In the genomic region with DNA sequence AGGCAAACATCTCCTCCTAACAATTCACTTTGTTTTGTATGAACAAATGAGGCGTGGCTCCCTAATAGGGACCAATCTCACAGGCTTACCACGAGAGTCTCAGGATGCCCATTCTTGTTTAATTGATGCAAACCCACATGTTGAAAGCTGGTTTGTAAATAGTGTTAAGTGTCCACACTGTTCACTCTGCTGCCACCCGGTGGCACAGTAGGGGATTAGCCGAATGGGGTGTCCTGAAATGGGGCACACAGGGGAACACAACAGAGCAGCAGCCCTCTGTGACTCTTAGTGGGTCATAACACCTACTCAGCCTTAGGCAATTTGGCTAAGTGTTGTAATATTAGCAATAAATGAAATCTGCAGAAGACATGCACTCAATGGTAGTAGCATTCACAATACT, we compare ENCODE assay signal across 8 mouse cellular contexts.
DNase-seq lines count a peak whose midpoint lies in the region; ATAC-seq and TF ChIP-seq lines count a peak whose summit lies in the region.

No protein-coding gene starts in this region.

- no peaks in the 10 kb centered on the region for H3K27me3 ChIP-seq in liver, postnatal 0 days (ENCODE audit: insufficient read depth, low read length)
- H3K27me3 ChIP-seq in forebrain, embryonic 15.5 days, result no peaks in the 10 kb centered on the region
- no peaks in the 10 kb centered on the region for H3K27me3 ChIP-seq in limb, embryonic 10.5 days (ENCODE audit: low read depth, poor library complexity, severe bottlenecking)
- H3K27me3 ChIP-seq in neural tube, embryonic 14.5 days (ENCODE audit: control insufficient read depth, insufficient read depth, low read length), result no peaks in the 10 kb centered on the region

- H3K9me3 ChIP-seq in liver, postnatal 0 days (ENCODE audit: low read length), result no peaks in the 10 kb centered on the region
- no peaks in the 10 kb centered on the region for H3K9me3 ChIP-seq in forebrain, embryonic 15.5 days
- H3K9me3 ChIP-seq in limb, embryonic 10.5 days (replicated peaks), result no peaks in the 10 kb centered on the region
- H3K9me3 ChIP-seq in neural tube, embryonic 14.5 days (ENCODE audit: control insufficient read depth, low read length), result no peaks in the 10 kb centered on the region

- no peak overlapping the region for H3K27ac ChIP-seq in liver, postnatal 0 days (ENCODE audit: low read depth)
- H3K27ac ChIP-seq in forebrain, embryonic 15.5 days (replicated peaks), result no peak overlapping the region
- no peak overlapping the region for H3K27ac ChIP-seq in limb, embryonic 10.5 days
- H3K27ac ChIP-seq in neural tube, embryonic 14.5 days (ENCODE audit: low read depth, low read length), result no peak overlapping the region

- ATAC-seq in liver, postnatal 0 days, result no peak
- peak; percentile 74 for ATAC-seq in forebrain, embryonic 15.5 days (replicated peaks)
- ATAC-seq in neural tube, embryonic 14.5 days (ENCODE audit: low read depth), result peak; percentile 85
- ATAC-seq in erythroblast, adult 5-6 weeks (replicated peaks; ENCODE audit: low FRiP score, poor library complexity, severe bottlenecking), result no peak

- H3K4me3 ChIP-seq in liver, postnatal 0 days (ENCODE audit: low read depth, low read length), result no peak overlapping the region
- H3K4me3 ChIP-seq in forebrain, embryonic 15.5 days, result no peak overlapping the region
- no peak overlapping the region for H3K4me3 ChIP-seq in limb, embryonic 10.5 days
- H3K4me3 ChIP-seq in neural tube, embryonic 14.5 days (ENCODE audit: low read depth, low read length), result no peak overlapping the region

- 13% methylated on average over 4 of the region's 4 CpGs for WGBS in liver, postnatal 0 days (ENCODE audit: insufficient replicate concordance)
- 4% methylated on average over 4 of the region's 4 CpGs for WGBS in forebrain, embryonic 15.5 days
- WGBS in limb, embryonic 10.5 days, result 15% methylated on average over 4 of the region's 4 CpGs
- WGBS in neural tube, embryonic 14.5 days, result 7% methylated on average over 4 of the region's 4 CpGs

- DNase-seq in liver, postnatal 0 days, result peak; percentile 40
- no peak for DNase-seq in liver
- DNase-seq in cerebellum, adult 11-12 months, result peak; percentile 9
- peak; percentile 24 to 52 for DNase-seq in kidney, adult 8-10 months
- DNase-seq in limb, embryonic 10.5 days (ENCODE audit: low spot score), result peak; percentile 57

- peak; percentile 77 for TF ChIP-seq CTCF in liver, postnatal 0 days (IDR thresholded peaks at IDR 0.05; ENCODE audit: low read depth)

- H3K36me3 ChIP-seq in liver, postnatal 0 days (replicated peaks; ENCODE audit: insufficient read depth, low read length), result no peaks in the 10 kb centered on the region
- no peaks in the 10 kb centered on the region for H3K36me3 ChIP-seq in forebrain, embryonic 15.5 days
- no peaks in the 10 kb centered on the region for H3K36me3 ChIP-seq in limb, embryonic 10.5 days
- H3K36me3 ChIP-seq in neural tube, embryonic 14.5 days (ENCODE audit: control insufficient read depth, insufficient read depth, low read length), result no peaks in the 10 kb centered on the region

- no peak overlapping the region for H3K4me2 ChIP-seq in liver, postnatal 0 days (ENCODE audit: low read depth, low read length)
- no peak overlapping the region for H3K4me2 ChIP-seq in forebrain, embryonic 15.5 days (replicated peaks)
- no peak overlapping the region for H3K4me2 ChIP-seq in neural tube, embryonic 14.5 days (ENCODE audit: low read depth, low read length)

- no peak for TF ChIP-seq EP300 in liver, postnatal 0 days (IDR thresholded peaks at IDR 0.05; ENCODE audit: low read depth)

- no peak overlapping the region for H3K9ac ChIP-seq in liver, postnatal 0 days (replicated peaks)
- no peak overlapping the region for H3K9ac ChIP-seq in forebrain, embryonic 15.5 days (replicated peaks)
- no peak overlapping the region for H3K9ac ChIP-seq in neural tube, embryonic 14.5 days (replicated peaks; ENCODE audit: low read depth, low read length)

- H3K4me1 ChIP-seq in liver, postnatal 0 days (ENCODE audit: insufficient read depth), result no peaks in the 10 kb centered on the region
- H3K4me1 ChIP-seq in forebrain, embryonic 15.5 days, result 0 out of 2 replicates have a peak, but pooled peaks cover 4% of the 10 kb centered on the region
- no peaks in the 10 kb centered on the region for H3K4me1 ChIP-seq in limb, embryonic 10.5 days
- H3K4me1 ChIP-seq in neural tube, embryonic 14.5 days (ENCODE audit: control insufficient read depth, insufficient read depth, low read length), result no peaks in the 10 kb centered on the region

Comparison
In these comparisons a context has a peak if more than half of its experiments do, and no peak if none do; other contexts are left out.
1. ATAC-seq: peak in forebrain, embryonic 15.5 days (single experiment) and neural tube, embryonic 14.5 days (single experiment); none in liver, postnatal 0 days (single experiment) and erythroblast, adult 5-6 weeks (single experiment).